Mouse (Mus musculus) lung, postnatal 36 days (tissue): ENCODE measurements around the gene Vps37d.
A peak's percentile ranks its signal among the peaks of the same experiment; 100 is the strongest.

ENCODE experiments used
- DNase-seq: peaks from one replicate; pipeline ENCODE4 v3.0.0; 2022; ENCODE audit warnings: mixed read lengths

The Vps37d gene

GRCm38 (mm10) chr5:135025899-135026298 is 52.2 kb downstream of the Vps37d start:
- DNase-seq, result no peak

- peak; percentile 39 for DNase-seq
Measured at GRCm38 (mm10) chr5:135024665-135025224, 53.3 kb downstream of the Vps37d start.

GRCm38 (mm10) chr5:135023344-135024173 is 54.5 kb downstream of the Vps37d start, which contains the start of gene Stx1a:
Stx1a (plus strand) TSS chr5:135023482.
- peak; percentile 94 for DNase-seq
